Mouse (Mus musculus): Measurements from ENCODE around the gene Cdc6. TPM values are rescaled to one million over a fixed set of nuclear protein-coding genes. Genes with fewer than 3 reads are reported as not detected.
A peak's percentile ranks its signal among the peaks of the same experiment; 100 is the strongest.

The Cdc6 gene
- polyA plus RNA-seq, 1 experiment, result 55.8 TPM

DNA sequence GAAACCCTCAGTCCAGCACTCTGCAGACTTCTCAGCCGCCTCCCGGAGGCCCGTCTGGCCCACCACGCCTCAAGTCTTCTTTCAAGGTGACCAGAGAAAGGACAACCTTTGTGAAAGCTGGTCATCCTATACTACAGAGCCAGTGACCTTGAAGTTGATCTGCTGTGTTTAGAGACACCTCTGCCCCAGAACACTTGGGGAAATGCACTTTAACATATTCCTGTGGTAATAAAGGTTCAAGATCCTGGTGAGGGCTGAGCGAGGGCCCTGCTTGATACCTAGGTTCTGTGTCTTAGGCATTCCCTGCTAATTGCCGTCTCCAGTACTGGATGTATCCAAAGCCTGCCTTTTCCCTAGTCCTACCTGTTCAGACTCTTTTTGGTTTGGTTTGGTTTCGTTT, 19.0 kb downstream of the Cdc6 start:
- H3K9ac ChIP-seq (ENCODE audit: low read depth, poor library complexity, severe bottlenecking), result peak overlapping the region; percentile 20; the same call in 1 of the 2 replicates
- no peaks in the 10 kb centered on the region for H3K27me3 ChIP-seq (ENCODE audit: control insufficient read depth, insufficient read depth, low read length, poor library complexity, severe bottlenecking)
- no peak overlapping the region for H3K4me3 ChIP-seq (ENCODE audit: low read depth, low read length)
- no peaks in the 10 kb centered on the region for H3K36me3 ChIP-seq (ENCODE audit: control insufficient read depth, insufficient read depth, low read length, poor library complexity, severe bottlenecking)
- H3K27ac ChIP-seq (ENCODE audit: insufficient read depth, low read length), result peak overlapping the region; percentile 81; the same call in 1 of the 2 replicates
- no peaks in the 10 kb centered on the region for H3K9me3 ChIP-seq (replicated peaks; ENCODE audit: control insufficient read depth, insufficient read depth, low read length, poor library complexity, severe bottlenecking)
- no peak for TF ChIP-seq CTCF (IDR thresholded peaks at IDR 0.05; ENCODE audit: low read depth, low read length)
- no peak for TF ChIP-seq EP300 (IDR thresholded peaks at IDR 0.05; ENCODE audit: insufficient read depth, low read depth, low read length)
- TF ChIP-seq POLR2A (IDR thresholded peaks at IDR 0.05; ENCODE audit: insufficient read depth, low read length), result no peak
- H3K4me1 ChIP-seq (ENCODE audit: control insufficient read depth, insufficient read depth, low read length), result peaks cover 20% of the 10 kb centered on the region

DNA sequence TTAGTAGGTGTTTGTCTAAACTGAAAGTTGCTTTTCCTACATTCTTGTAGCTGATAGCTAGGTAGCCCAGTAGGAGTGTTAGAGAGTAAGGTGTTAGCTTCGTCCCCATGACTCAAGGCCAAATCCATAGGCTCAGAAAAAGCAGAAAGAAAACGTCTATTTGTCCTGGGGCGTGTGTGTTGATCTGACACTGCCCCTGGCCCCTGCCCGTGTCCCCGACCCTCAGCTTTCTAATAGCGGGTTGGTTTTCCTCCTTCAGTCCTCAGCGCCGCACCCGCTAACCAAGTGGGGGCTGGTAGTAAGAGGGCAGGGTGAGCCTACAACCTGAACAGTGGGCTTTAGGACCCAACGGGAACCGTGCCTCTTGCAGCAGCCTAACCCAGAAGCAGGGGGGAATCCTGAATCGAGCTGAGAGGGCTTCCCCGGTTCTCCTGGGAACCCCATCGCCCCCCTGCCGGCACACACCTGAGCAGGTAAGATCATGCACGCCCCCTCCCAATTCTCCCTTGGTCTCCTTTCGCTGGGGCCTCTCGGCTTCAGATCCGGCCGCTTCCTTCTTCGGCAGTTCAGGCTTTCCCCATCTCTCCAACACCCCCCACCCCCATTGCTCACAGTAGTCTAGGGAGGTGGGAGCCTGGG, 20.0 kb downstream of the Cdc6 start, which contains the start of gene Rara:
Gene Rara, plus strand, starts transcription at position 381 of the 639 bp plus-strand sequence.
- H3K4me1 ChIP-seq (ENCODE audit: control insufficient read depth, insufficient read depth, low read length), result peaks cover 20% of the 10 kb centered on the region
- H3K27me3 ChIP-seq (ENCODE audit: control insufficient read depth, insufficient read depth, low read length, poor library complexity, severe bottlenecking), result no peaks in the 10 kb centered on the region
- peak within 1 kb of the TSS; percentile 24 for H3K9ac ChIP-seq (ENCODE audit: low read depth, poor library complexity, severe bottlenecking)
- peak within 1 kb of the TSS; percentile 56 for H3K4me3 ChIP-seq (ENCODE audit: low read depth, low read length)
- TF ChIP-seq EP300 (IDR thresholded peaks at IDR 0.05; ENCODE audit: insufficient read depth, low read depth, low read length) (peak; percentile 8; the same call in 1 of the 2 replicates), POLR2A (IDR thresholded peaks at IDR 0.05; ENCODE audit: insufficient read depth, low read length) (no peak)
- H3K27ac ChIP-seq (ENCODE audit: insufficient read depth, low read length), result peak within 1 kb of the TSS; percentile 81; the same call in 1 of the 2 replicates
- H3K9me3 ChIP-seq (replicated peaks; ENCODE audit: control insufficient read depth, insufficient read depth, low read length, poor library complexity, severe bottlenecking), result no peaks in the 10 kb centered on the region
- no peaks in the 10 kb centered on the region for H3K36me3 ChIP-seq (ENCODE audit: control insufficient read depth, insufficient read depth, low read length, poor library complexity, severe bottlenecking)

DNA sequence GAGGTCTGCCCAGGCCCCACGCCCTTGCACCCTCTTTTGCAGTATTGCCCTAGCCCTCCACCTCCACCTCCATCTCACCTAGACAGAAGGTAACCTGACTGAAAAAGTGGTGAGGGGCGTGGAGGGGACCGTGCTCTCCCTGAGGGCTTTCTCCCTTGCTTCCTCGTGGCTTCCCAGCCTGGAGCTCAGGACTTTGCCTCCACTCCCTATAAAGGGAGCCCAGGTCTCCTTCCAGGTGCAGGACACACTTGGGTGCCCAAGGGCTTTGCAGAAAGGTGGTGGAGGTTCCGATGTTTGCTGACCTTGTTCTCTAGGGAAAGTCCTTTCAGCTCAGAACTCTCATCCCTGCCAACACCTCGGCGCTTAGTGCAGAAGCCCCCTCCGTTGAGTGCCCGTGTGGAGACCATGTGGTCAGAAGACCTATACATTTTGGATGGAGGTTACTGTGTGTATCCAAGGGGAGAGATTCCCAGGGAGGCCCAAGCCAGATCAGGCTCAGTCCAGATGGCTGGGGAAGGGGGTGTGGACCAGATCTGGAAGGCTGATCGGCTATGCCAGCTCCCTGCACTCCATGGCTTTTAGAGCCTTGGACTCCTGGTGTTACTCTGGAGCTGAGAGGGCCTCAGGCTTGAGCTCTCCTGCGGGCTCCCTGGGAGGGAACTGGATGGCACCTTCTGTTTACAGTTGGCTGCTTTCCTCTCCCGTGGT, 20.7 kb downstream of the Cdc6 start:
- H3K4me1 ChIP-seq (ENCODE audit: control insufficient read depth, insufficient read depth, low read length), result peaks cover 19% of the 10 kb centered on the region
- no peak for TF ChIP-seq CTCF (IDR thresholded peaks at IDR 0.05; ENCODE audit: low read depth, low read length)
- TF ChIP-seq EP300 (IDR thresholded peaks at IDR 0.05; ENCODE audit: insufficient read depth, low read depth, low read length), result 0 out of 2 replicates have a peak, but pooled peaks have one; percentile 5
- TF ChIP-seq POLR2A (IDR thresholded peaks at IDR 0.05; ENCODE audit: insufficient read depth, low read length), result no peak
- peak overlapping the region; percentile 24 for H3K9ac ChIP-seq (ENCODE audit: low read depth, poor library complexity, severe bottlenecking)
- no peaks in the 10 kb centered on the region for H3K36me3 ChIP-seq (ENCODE audit: control insufficient read depth, insufficient read depth, low read length, poor library complexity, severe bottlenecking)
- H3K4me3 ChIP-seq (ENCODE audit: low read depth, low read length), result peak overlapping the region; percentile 56
- no peaks in the 10 kb centered on the region for H3K9me3 ChIP-seq (replicated peaks; ENCODE audit: control insufficient read depth, insufficient read depth, low read length, poor library complexity, severe bottlenecking)
- H3K27me3 ChIP-seq (ENCODE audit: control insufficient read depth, insufficient read depth, low read length, poor library complexity, severe bottlenecking), result no peaks in the 10 kb centered on the region
- H3K27ac ChIP-seq (ENCODE audit: insufficient read depth, low read length), result no peak overlapping the region

- no peaks in the 10 kb centered on the region for H3K36me3 ChIP-seq (ENCODE audit: control insufficient read depth, insufficient read depth, low read length, poor library complexity, severe bottlenecking)
- H3K27ac ChIP-seq (ENCODE audit: insufficient read depth, low read length), result no peak overlapping the region
- H3K9me3 ChIP-seq (replicated peaks; ENCODE audit: control insufficient read depth, insufficient read depth, low read length, poor library complexity, severe bottlenecking), result no peaks in the 10 kb centered on the region
- no peak overlapping the region for H3K4me3 ChIP-seq (ENCODE audit: low read depth, low read length)
- TF ChIP-seq EP300 (IDR thresholded peaks at IDR 0.05; ENCODE audit: insufficient read depth, low read depth, low read length), result no peak
- TF ChIP-seq CTCF (IDR thresholded peaks at IDR 0.05; ENCODE audit: low read depth, low read length), result no peak
- no peak for TF ChIP-seq POLR2A (IDR thresholded peaks at IDR 0.05; ENCODE audit: insufficient read depth, low read length)
- H3K27me3 ChIP-seq (ENCODE audit: control insufficient read depth, insufficient read depth, low read length, poor library complexity, severe bottlenecking), result no peaks in the 10 kb centered on the region
- peaks cover 14% of the 10 kb centered on the region for H3K4me1 ChIP-seq (ENCODE audit: control insufficient read depth, insufficient read depth, low read length)
- no peak overlapping the region for H3K9ac ChIP-seq (ENCODE audit: low read depth, poor library complexity, severe bottlenecking)
Measured at GRCm38 (mm10) chr11:98929503-98929902, 21.9 kb downstream of the Cdc6 start.

DNA sequence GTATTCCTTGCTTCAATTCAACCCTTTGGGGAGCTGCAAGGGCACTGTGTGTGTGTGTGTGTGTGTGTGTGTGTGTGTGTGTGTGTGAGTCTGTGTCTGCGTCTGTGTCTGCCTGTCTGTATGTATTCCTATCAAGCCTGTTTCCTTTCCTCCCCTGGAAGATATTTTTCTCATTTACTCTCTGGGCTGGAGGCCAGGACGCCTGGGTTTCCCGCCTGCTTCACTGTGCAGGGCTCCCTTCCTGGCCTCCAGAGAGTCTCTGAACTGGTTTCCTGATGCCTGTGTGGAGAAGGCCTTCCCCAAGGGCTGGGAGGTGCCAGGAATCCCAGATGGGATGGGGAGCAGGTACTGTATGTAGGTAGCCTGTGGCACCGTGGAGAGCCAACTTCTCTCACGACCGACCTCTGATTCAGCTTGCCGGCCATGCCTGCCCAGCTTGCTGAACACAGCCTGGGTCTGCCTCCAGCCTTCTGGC, 22.6 kb downstream of the Cdc6 start:
- TF ChIP-seq POLR2A (IDR thresholded peaks at IDR 0.05; ENCODE audit: insufficient read depth, low read length), result no peak
- no peak for TF ChIP-seq CTCF (IDR thresholded peaks at IDR 0.05; ENCODE audit: low read depth, low read length)
- TF ChIP-seq EP300 (IDR thresholded peaks at IDR 0.05; ENCODE audit: insufficient read depth, low read depth, low read length), result no peak
- H3K27me3 ChIP-seq (ENCODE audit: control insufficient read depth, insufficient read depth, low read length, poor library complexity, severe bottlenecking), result no peaks in the 10 kb centered on the region
- no peak overlapping the region for H3K9ac ChIP-seq (ENCODE audit: low read depth, poor library complexity, severe bottlenecking)
- H3K27ac ChIP-seq (ENCODE audit: insufficient read depth, low read length), result no peak overlapping the region
- peaks cover 11% of the 10 kb centered on the region for H3K4me1 ChIP-seq (ENCODE audit: control insufficient read depth, insufficient read depth, low read length)
- no peaks in the 10 kb centered on the region for H3K9me3 ChIP-seq (replicated peaks; ENCODE audit: control insufficient read depth, insufficient read depth, low read length, poor library complexity, severe bottlenecking)
- no peak overlapping the region for H3K4me3 ChIP-seq (ENCODE audit: low read depth, low read length)
- no peaks in the 10 kb centered on the region for H3K36me3 ChIP-seq (ENCODE audit: control insufficient read depth, insufficient read depth, low read length, poor library complexity, severe bottlenecking)

All from ES-Bruce4 (cell line).